18 mouse cellular contexts compared by ENCODE assay signal in genomic region chr2:79511108-79511507, GRCm38 (mm10). TPM values are rescaled to one million over a fixed set of nuclear protein-coding genes. Genes with fewer than 3 reads are reported as not detected.
DNase-seq lines count a peak whose midpoint lies in the region; ATAC-seq lines count a peak whose summit lies in the region.
"Had no signal": no experiment of that assay in that cellular context is flagged by ENCODE, and none has a peak within 500 bp of the region (broad histone marks: within the 10 kb centered on the region; RNA-seq: fewer than 3 reads in every experiment).

No protein-coding gene starts in this region.

- H3K4me3 ChIP-seq in heart, embryonic 11.5 days (ENCODE audit: low read depth, low read length) = no peak overlapping the region
- no peak overlapping the region for H3K4me3 ChIP-seq in midbrain, embryonic 11.5 days (ENCODE audit: low read depth, low read length)
- no peak overlapping the region for H3K4me3 ChIP-seq in midbrain, embryonic 15.5 days
- 0 out of 4 replicates have a peak overlapping the region, but pooled peaks of 1 of the 2 experiments have one; percentile 4 for H3K4me3 ChIP-seq in heart, embryonic 14.5 days (ENCODE audit: control insufficient read depth in 1 of 2, insufficient read depth in 1 of 2, low read depth in 1 of 2, low read length in 2 of 2)
- H3K4me3 ChIP-seq: embryonic facial prominence, embryonic 13.5 days; forebrain, embryonic 10.5 days; hindbrain, embryonic 15.5 days; limb, embryonic 12.5 days; lung, embryonic 15.5 days had no signal

- H3K9me3 ChIP-seq in heart, embryonic 11.5 days (replicated peaks; ENCODE audit: control insufficient read depth, low read length) = no peaks in the 10 kb centered on the region
- H3K9me3 ChIP-seq in midbrain, embryonic 11.5 days (ENCODE audit: control insufficient read depth, low read length) = no peaks in the 10 kb centered on the region
- H3K9me3 ChIP-seq in midbrain, embryonic 15.5 days = no peaks in the 10 kb centered on the region
- H3K9me3 ChIP-seq in heart, embryonic 14.5 days (ENCODE audit: control insufficient read depth, low read length) = no peaks in the 10 kb centered on the region
- H3K9me3 ChIP-seq: embryonic facial prominence, embryonic 13.5 days; forebrain, embryonic 10.5 days; hindbrain, embryonic 15.5 days; limb, embryonic 12.5 days; liver, embryonic 13.5 days; lung, embryonic 15.5 days had no signal

- H3K27me3 ChIP-seq in heart, embryonic 11.5 days (ENCODE audit: control insufficient read depth, insufficient read depth, low read length) = no peaks in the 10 kb centered on the region
- no peaks in the 10 kb centered on the region for H3K27me3 ChIP-seq in midbrain, embryonic 11.5 days (ENCODE audit: control insufficient read depth, insufficient read depth, low read length)
- no peaks in the 10 kb centered on the region for H3K27me3 ChIP-seq in midbrain, embryonic 15.5 days (replicated peaks)
- no peaks in the 10 kb centered on the region for H3K27me3 ChIP-seq in heart, embryonic 14.5 days (ENCODE audit: control insufficient read depth, insufficient read depth, low read length)
- H3K27me3 ChIP-seq: embryonic facial prominence, embryonic 13.5 days; hindbrain, embryonic 15.5 days; limb, embryonic 12.5 days; liver, embryonic 13.5 days; lung, embryonic 15.5 days had no signal

- H3K9ac ChIP-seq in heart, embryonic 11.5 days (ENCODE audit: low read depth, low read length) = no peak overlapping the region
- H3K9ac ChIP-seq in midbrain, embryonic 11.5 days (ENCODE audit: low read length) = no peak overlapping the region
- H3K9ac ChIP-seq in midbrain, embryonic 15.5 days = no peak overlapping the region
- no peak overlapping the region for H3K9ac ChIP-seq in heart, embryonic 14.5 days (ENCODE audit: low read length)
- H3K9ac ChIP-seq: embryonic facial prominence, embryonic 13.5 days; hindbrain, embryonic 15.5 days; limb, embryonic 12.5 days; liver, embryonic 13.5 days; lung, embryonic 15.5 days had no signal

- no peak for ATAC-seq in heart, embryonic 11.5 days (replicated peaks; ENCODE audit: insufficient number of reproducible peaks, low FRiP score, low TSS enrichment)
- ATAC-seq in midbrain, embryonic 11.5 days (ENCODE audit: low FRiP score) = no peak
- ATAC-seq in midbrain, embryonic 15.5 days (replicated peaks) = no peak
- ATAC-seq in heart, embryonic 14.5 days (ENCODE audit: insufficient number of reproducible peaks, insufficient read depth, low FRiP score, low read depth) = no peak

- no peak overlapping the region for H3K27ac ChIP-seq in heart, embryonic 11.5 days (ENCODE audit: low read depth, low read length)
- H3K27ac ChIP-seq in midbrain, embryonic 11.5 days (ENCODE audit: low read depth, low read length) = no peak overlapping the region
- no peak overlapping the region for H3K27ac ChIP-seq in midbrain, embryonic 15.5 days
- no peak overlapping the region; a peak in 1 of 4 replicates for H3K27ac ChIP-seq in heart, embryonic 14.5 days (replicated peaks in 1 of 2; ENCODE audit: control insufficient read depth in 1 of 2, insufficient read depth in 1 of 2, low read depth in 2 of 2, low read length in 2 of 2)
- H3K27ac ChIP-seq: embryonic facial prominence, embryonic 13.5 days; forebrain, embryonic 10.5 days; hindbrain, embryonic 15.5 days; limb, embryonic 12.5 days; liver, embryonic 13.5 days; lung, embryonic 15.5 days had no signal

- no peak for DNase-seq in heart, postnatal 14 days
- DNase-seq in midbrain, embryonic 11.5 days (ENCODE audit: low spot score, missing footprints) = peak; percentile 79
- DNase-seq in lung, postnatal 10 days = no peak
- DNase-seq in B cell, adult 2 months = no peak
- DNase-seq: cerebellum, adult 9-11 months; kidney, postnatal 25 days; liver, embryonic 13.5 days; right cerebral cortex, adult 18-20 months; thymus, adult 18-20 months had no signal

- peak overlapping the region; percentile 38 for H3K4me2 ChIP-seq in heart, embryonic 11.5 days
- H3K4me2 ChIP-seq in midbrain, embryonic 11.5 days = no peak overlapping the region
- no peak overlapping the region for H3K4me2 ChIP-seq in midbrain, embryonic 15.5 days
- H3K4me2 ChIP-seq in heart, embryonic 14.5 days (ENCODE audit: low read length) = peak overlapping the region; percentile 60

- peaks cover 17% of the 10 kb centered on the region for H3K4me1 ChIP-seq in heart, embryonic 11.5 days (ENCODE audit: control insufficient read depth, insufficient read depth, low read length)
- H3K4me1 ChIP-seq in midbrain, embryonic 11.5 days (ENCODE audit: control insufficient read depth, insufficient read depth, low read length) = no peaks in the 10 kb centered on the region
- H3K4me1 ChIP-seq in midbrain, embryonic 15.5 days = peaks cover 4% of the 10 kb centered on the region; the same call in 1 of the 2 replicates
- peaks cover 3 to 22% of the 10 kb centered on the region in 2 experiments for H3K4me1 ChIP-seq in heart, embryonic 14.5 days (ENCODE audit: control insufficient read depth in 2 of 2, insufficient read depth in 2 of 2, low read length in 2 of 2)
- H3K4me1 ChIP-seq: embryonic facial prominence, embryonic 13.5 days; lung, embryonic 15.5 days had no signal

- WGBS in heart, embryonic 11.5 days (ENCODE audit: insufficient replicate concordance) = 34% methylated on average over 6 of the region's 6 CpGs
- 82% methylated on average over 6 of the region's 6 CpGs for WGBS in midbrain, embryonic 11.5 days
- WGBS in midbrain, embryonic 15.5 days = 84% methylated on average over 6 of the region's 6 CpGs
- WGBS in heart, embryonic 14.5 days = 14% methylated on average over 6 of the region's 6 CpGs

- intact Hi-C loops in heart, postnatal 14 days (cut with DNase I) = loop anchor here (5.0 kb wide), 1 partner anchor 56 kb away; no protein-coding TSS in a partner anchor

- H3K36me3 ChIP-seq in heart, embryonic 11.5 days (ENCODE audit: control insufficient read depth, insufficient read depth, low read length) = no peaks in the 10 kb centered on the region
- H3K36me3 ChIP-seq in midbrain, embryonic 11.5 days (ENCODE audit: control insufficient read depth, insufficient read depth, low read length) = no peaks in the 10 kb centered on the region
- H3K36me3 ChIP-seq in midbrain, embryonic 15.5 days (replicated peaks) = no peaks in the 10 kb centered on the region
- H3K36me3 ChIP-seq in heart, embryonic 14.5 days (ENCODE audit: control insufficient read depth, insufficient read depth, low read length) = no peaks in the 10 kb centered on the region
- H3K36me3 ChIP-seq: embryonic facial prominence, embryonic 13.5 days; forebrain, embryonic 10.5 days; hindbrain, embryonic 15.5 days; limb, embryonic 12.5 days; liver, embryonic 13.5 days; lung, embryonic 15.5 days had no signal

RNA-seq across cellular contexts. Expression of gene Cerkl, which starts 54.5 kb away (rescaled TPM):
- polyA plus RNA-seq in heart, embryonic 11.5 days (2014; fragmentation: Nextera tagmentation; extraction: Ambion mirVana) = 0.14 and 1.2 TPM in 2 replicates
- total RNA-seq in heart, postnatal 14 days (2021) = under 1 TPM; 0.34 to 0.36 TPM
- polyA plus RNA-seq in midbrain, embryonic 11.5 days (2014; fragmentation: Nextera tagmentation; extraction: Ambion mirVana) = 2.4 and 2.5 TPM in 2 replicates
- 0.80 and 1.1 TPM in 2 replicates for polyA plus RNA-seq in midbrain, embryonic 15.5 days (2015; fragmentation: Nextera tagmentation; extraction: Ambion mirVana)
- polyA plus RNA-seq in heart, embryonic 14.5 days (2014; fragmentation: Nextera tagmentation; extraction: Ambion mirVana) = 0.44 and 1.4 TPM in 2 replicates

RNA-seq across cellular contexts. Expression of gene Neurod1, which starts 54.6 kb away (rescaled TPM):
- polyA plus RNA-seq in heart, embryonic 11.5 days (2014; fragmentation: Nextera tagmentation; extraction: Ambion mirVana) = 0.18 TPM in 1 of 2 replicates, not detected in the other
- total RNA-seq in heart, postnatal 14 days (2021) = not detected
- polyA plus RNA-seq in midbrain, embryonic 11.5 days (2014; fragmentation: Nextera tagmentation; extraction: Ambion mirVana) = 43.4 TPM in 2 replicates
- polyA plus RNA-seq in midbrain, embryonic 15.5 days (2015; fragmentation: Nextera tagmentation; extraction: Ambion mirVana) = 21.0 and 21.4 TPM in 2 replicates
- not detected in 2 replicates for polyA plus RNA-seq in heart, embryonic 14.5 days (2014; fragmentation: Nextera tagmentation; extraction: Ambion mirVana)
- total RNA-seq: gastrocnemius, postnatal 4 days had no signal
- polyA plus RNA-seq: liver, embryonic 13.5 days; lung, embryonic 15.5 days had no signal

Comparison
In these comparisons a context has a peak if more than half of its experiments do, and no peak if none do; other contexts are left out.
1. H3K4me2 ChIP-seq: peak in heart, embryonic 11.5 days (single experiment) and heart, embryonic 14.5 days (single experiment); none in midbrain, embryonic 11.5 days (single experiment) and midbrain, embryonic 15.5 days (single experiment).
2. RNA of gene Neurod1, which starts 54.6 kb away (polyA plus RNA-seq): 43.4 TPM in midbrain, embryonic 11.5 days and 21.0 to 21.4 TPM in midbrain, embryonic 15.5 days; 0.18 TPM in heart, embryonic 11.5 days and not detected in heart, embryonic 14.5 days; every median in the first group is over 10 times any median in the second.